Mouse (Mus musculus): ENCODE results near the gene Ift122. TPM values are rescaled to one million over a fixed set of nuclear protein-coding genes. Genes with fewer than 3 reads are reported as not detected.

Gene Ift122
- total RNA-seq, 2 experiments from 2014 or later, result 23.5 to 25.6 TPM

DNA sequence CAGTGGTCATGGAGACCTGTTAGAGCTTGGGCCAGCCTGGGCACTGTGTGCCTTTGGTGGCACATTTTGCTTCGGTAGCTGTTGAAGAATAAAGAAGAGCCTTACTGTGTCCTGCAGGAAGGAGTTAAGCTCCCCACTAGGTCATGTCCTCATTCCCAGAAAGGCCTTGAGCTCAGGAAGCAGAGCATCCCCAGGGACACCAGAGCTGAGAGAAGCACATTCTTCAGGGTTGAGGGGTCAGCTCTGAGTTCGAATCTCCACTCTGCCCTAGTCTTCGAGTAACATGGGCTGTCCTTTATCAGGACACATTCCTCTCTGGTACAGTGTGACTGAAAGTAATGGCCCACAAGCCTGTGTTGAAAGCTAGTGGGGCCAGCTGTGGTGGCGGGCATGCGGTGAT is 66.6 kb downstream of the Ift122 start:
- DNase-seq (ENCODE audit: low spot score in 2 of 2), result no peak

DNA sequence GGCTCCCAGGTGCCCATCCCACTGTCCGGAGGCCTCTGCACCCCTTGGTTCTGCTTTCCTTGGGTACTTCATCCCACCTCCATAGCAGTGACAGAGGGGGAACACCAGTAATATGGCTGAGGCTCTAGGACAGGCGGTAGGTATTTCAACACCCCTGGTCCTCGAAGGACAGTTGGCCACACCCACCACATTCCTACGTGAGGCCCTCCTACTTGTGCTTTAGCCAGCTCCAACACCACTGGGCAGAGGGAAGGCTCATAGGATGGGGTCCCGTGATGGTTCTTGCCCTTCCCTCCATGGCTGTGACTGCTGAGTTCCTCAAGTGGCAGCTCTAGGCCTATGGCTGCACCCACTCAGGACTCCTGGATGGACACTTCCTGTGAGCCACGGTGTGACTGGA is 71.6 kb downstream of the Ift122 start:
- no peak for DNase-seq (ENCODE audit: low spot score in 2 of 2)

DNA sequence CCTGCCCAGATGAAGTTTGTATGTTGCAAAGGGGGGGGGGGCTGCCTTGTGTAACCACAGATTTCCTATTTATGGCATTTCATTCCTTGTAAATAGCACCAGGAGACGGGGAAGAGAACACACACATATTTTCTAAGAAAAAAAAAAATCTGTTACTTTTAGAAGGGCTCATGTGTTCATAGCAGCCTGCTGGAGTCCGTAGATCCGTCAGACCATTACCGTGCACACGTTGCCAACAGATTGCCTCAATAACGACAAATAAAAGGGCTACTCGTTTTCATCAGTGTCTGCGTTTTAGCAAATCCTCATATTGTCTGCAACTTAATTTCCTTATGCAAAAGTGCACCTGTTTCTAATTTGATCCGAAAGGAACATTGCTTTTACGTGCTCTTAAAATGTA is 73.1 kb downstream of the Ift122 start:
- no peak for DNase-seq (ENCODE audit: low spot score in 2 of 2)

DNA sequence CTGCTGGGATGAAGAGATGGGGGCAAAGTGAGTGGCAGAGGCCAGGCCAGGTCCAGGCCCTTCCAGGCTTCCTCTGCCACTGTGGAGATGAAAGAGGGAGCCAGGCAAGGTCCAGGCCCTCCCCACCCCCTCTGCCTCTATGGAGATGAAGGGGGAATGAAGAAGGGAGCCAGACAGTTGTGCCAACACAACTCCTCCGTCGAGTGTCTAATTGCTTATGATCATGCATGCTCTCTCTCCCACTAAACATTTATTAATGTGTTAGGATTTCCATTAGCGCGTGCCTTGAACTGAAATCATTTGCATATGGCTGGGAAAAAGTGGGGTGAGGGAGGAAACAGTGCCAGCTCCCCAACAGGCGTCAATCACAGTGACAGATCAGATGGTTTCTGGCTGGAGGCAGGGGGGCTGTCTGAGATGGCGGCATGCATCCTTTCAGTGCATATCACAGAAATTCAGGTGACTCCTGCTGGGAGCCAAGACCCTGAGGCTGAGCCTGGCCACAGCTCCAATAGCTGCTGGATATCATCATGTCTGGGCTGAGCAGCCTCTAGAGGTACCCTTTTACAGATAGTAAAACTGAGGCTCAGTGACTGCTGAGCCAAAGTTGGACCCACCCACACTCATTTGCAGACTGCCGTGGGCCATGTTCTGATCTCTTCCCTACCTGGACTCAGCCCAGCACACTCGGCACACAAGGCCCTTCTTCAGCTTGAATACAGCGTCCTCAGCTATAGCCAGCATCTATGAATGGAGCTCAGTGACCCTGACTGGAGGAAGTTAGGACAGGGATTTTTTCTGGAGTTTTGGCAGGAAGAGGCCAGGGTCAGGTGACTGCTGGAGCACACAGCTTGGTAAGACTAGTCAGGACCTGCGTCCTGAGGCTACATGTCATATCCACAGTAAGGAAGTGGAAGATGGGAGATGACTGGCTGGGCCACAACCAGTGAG is 74.3 kb downstream of the Ift122 start:
- DNase-seq (ENCODE audit: low spot score in 2 of 2), result no peak

DNA sequence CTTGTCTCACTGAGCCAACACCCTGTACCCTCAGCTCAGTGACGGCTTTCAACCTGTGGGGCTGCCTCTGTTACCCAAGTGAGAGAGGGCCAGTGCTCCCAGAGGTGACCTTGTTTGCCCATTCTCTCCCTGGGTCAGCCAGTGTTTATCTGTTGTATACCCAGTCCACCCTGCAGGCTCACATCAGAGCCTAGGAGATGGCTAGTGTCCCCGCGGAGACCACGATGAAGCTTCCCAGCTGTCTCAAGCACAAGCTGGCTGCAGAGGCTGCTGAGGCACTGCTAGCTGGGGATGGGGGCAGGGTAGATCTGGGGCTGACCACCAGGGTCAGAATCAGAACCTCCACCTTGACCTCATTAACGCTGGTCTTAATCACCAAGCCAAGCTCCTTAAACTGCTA is 76.7 kb downstream of the Ift122 start:
- no peak for DNase-seq (ENCODE audit: low spot score in 2 of 2)

DNA sequence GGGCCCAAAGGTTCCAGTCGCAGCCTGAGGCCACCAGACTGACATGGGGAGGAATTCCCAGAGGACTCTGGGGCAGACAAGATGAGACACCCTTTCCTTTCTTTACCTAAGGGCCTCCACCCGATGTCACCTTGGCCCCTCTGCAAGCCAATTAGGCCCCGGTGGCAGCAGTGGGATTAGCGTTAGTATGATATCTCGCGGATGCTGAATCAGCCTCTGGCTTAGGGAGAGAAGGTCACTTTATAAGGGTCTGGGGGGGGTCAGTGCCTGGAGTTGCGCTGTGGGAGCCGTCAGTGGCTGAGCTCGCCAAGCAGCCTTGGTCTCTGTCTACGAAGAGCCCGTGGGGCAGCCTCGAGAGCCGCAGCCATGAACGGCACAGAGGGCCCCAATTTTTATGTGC is 78.4 kb downstream of the Ift122 start, which contains the start of gene Rho:
Gene Rho (plus strand): TSS at position 110 of the 400 bp plus-strand sequence.
- DNase-seq (ENCODE audit: low spot score in 2 of 2), result no peak

DNA sequence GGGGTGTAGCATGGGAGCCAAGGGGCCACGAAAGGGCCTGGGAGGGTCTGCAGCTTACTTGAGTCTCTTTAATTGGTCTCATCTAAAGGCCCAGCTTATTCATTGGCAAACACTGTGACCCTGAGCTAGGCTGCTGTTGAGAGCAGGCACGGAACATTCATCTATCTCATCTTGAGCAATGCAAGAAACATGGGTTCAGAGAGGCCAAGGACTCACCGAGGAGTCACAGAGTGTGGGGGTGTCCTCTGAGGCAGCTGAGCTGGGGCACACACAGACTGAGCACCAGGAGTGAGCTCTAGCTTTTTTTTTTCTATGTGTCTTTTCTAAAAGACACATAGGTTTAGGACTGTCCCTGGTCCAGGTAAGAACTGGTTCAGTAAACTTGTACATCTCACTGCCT is 79.1 kb downstream of the Ift122 start:
- no peak for DNase-seq (ENCODE audit: low spot score in 2 of 2)

DNA sequence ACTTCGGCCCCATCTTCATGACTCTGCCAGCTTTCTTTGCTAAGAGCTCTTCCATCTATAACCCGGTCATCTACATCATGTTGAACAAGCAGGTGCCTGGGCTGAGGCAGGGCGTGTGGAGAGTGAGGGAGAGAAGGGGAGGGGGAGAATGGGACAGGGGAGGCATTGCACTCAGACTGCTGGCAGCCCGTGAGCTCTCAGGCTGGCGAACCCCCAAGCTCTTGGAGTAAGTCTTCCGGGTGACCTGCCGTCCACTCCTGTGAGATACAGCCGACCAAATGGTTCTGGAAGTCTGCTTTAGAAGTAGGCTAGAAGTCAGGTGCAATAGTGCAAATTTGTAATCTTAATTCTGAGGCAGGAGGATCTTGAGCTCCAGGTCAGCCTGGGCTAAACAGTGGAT is 82.3 kb downstream of the Ift122 start:
- DNase-seq (ENCODE audit: low spot score in 2 of 2), result no peak

DNA sequence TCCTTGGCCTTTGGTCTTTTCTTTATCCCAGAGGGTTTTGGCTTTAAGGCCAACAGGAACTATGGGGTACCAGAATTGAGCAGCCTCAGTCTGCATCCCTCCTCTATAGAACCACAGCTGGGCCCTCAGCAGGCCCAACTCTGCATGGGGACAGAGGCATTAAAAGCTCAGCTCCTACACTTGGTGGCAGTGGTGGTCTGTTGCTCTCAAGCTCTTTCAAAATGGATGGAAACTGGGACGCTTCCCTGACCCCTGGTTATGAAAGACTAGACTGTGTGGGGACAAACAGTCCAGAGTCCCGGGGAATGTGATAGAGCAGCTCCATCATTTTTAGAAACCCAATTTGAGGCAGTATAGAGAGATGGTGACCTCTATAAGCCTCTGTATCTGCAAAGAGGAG is 84.7 kb downstream of the Ift122 start:
- DNase-seq (ENCODE audit: low spot score in 2 of 2), result no peak

DNA sequence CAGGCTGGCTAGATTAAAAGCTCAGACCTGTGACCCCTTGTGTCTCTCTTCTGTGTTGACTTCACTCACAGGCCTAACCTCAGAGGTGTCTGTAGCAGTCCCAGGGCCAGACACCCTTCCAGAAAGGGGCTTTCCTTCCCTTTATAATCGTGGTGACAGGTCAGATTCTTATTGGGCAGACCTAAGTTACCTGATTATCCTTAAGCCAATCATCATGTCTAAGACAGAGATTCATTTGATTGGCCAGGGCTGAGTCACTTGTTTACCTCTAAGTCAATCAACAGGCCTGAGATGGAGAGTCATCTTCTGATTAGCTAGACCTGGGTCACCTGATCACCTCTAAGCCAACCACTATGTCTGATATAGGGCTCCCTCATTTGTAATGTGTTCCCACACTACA is 85.5 kb downstream of the Ift122 start:
- no peak for DNase-seq (ENCODE audit: low spot score in 2 of 2)

DNA sequence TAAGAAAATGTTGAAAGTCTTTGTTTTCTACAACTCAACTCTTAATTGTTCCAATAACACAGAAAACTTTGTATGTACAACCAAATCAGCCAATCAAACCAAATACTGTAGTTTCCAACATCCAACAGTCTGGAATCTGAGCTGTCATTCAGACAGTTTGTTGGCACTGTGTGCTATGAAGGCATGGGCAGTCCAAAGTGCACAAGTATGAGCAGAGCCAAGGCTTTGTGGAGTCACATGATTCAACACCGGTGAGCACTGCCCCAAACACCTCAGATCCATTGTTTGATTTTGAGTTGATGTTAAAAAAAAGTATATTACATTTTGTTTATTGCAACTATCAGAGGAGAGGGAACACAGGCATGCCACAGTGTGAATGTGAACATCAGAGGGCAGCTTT is 87.3 kb downstream of the Ift122 start:
- DNase-seq (ENCODE audit: low spot score in 2 of 2), result no peak

DNA sequence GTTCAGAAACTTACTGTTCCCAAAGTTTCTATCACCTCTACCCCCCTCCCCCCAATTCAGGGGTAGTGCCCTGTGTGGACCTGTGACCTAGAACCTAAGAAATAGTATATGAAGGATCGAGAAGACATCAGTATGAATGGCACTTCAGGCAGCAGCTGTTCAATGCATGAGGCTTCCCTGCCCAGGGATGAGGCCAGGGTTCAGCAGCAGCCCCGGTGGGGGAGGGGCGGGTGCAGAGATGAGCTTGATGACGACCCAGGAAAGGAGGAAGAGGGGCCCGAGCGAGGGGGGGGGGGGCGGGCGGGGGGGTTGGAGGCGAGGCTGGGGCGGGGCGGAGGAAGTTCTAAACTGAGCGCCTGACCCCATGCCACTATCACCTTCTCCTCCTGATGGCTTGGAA is 87.9 kb downstream of the Ift122 start:
- no peak for DNase-seq (ENCODE audit: low spot score in 2 of 2)

DNA sequence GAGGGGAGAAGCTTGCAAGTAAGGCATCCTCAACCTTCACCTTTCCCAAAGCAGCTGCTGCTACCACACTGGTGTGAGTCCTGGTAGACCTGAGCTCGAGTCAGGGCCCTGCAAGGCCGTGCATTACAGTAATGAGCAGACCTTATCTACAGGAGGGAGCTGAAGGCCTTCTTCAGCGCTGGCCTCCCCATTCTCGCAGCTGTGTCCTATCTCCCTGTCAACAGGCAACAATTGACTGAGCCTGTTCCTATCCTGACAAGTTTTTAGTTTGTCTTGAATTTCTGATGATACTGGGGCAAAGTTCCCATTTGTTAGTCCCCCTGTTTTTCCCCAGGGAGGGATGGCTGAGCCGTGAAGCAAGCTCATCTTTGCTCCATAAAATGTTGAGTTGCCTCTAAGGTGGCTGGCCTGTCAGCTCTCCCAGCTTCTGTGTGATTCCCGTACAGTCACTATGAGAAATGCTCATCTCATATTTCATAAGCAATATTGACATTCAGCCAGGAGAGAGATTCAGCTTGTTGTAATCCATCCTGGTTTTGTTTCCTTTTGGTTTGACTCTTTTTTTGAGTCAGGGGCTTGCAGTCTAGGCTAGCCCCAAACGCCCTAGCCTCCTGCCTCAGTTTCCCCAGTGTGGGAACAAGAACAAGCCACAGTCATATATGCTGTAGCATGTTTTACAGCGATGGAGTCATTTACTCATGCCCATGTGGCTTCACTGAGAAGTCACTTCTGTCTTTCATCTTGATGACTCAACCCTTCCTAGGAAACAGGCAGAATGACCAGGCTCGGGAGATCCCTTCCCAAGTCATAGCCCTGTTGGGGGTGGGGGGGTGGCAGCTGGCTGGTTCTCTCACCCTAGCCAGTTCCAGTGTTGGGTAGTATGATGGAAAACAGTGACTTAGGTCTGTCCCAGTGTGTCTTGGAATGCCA is 90.5 kb downstream of the Ift122 start:
- no peak for DNase-seq (ENCODE audit: low spot score in 2 of 2)

DNA sequence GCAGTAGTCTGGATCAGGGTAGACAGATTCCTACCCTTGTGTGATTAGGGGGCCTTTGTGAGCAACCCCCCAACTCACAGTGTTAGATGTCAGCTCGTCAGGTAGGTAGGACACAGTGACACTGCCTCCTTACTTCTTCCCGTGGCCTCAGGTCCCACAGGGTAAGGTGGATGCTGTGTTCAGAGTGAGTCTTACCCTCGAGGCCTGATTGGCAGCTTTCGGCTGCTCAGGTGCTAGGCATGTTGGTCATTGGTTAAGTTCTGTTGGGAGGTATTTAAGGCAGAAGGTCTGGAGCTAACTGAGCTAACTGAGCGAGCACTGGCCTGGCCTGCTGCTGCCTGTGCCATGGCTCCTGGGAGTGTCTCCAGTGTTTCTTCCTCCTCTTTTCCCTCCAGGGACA is 91.4 kb downstream of the Ift122 start, which contains the start of gene H1foo:
Gene H1foo (plus strand): TSS at position 301 of the 400 bp plus-strand sequence.
- DNase-seq (ENCODE audit: low spot score in 2 of 2), result no peak

DNA sequence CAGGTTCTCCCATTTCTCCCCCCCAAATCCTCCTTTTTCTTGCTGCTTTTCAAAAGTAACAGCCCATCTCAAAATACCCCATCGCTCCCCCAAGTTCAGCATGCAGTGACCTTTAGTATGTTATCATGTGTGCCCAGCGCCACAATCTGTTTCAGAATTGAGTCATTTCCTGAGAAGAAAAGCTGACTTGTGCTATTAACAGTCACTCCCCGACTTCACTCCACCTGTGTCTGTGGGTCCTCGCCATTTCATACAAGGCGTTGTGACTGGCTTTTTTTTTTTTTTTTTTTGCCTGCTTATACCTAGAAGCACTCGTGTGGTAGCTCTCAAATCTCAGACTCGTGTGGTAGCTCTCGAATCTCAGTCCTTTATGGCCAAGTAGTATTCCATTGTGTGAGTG is 92.4 kb downstream of the Ift122 start:
- no peak for DNase-seq (ENCODE audit: low spot score in 2 of 2)

DNA sequence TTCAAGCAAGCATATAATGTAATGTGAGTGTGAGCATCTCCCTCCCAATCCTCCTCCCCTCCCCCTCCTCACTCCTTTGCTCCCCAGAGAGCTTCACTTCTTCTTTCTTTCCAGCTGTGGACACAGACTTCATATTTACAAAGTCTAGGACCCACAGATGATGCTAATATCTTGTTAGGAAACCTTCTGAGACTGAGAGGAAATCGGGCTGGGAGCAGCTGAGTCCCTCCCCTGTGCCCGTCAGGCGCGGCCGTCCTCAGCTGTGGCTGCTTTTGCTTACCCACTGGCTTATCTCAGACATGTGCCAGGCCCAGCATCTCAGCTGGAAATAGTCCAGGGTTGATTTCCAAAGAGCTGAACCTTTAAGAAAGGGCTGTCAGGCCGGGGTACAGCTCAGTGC is 93.1 kb downstream of the Ift122 start:
- DNase-seq (ENCODE audit: low spot score in 2 of 2), result no peak

DNA sequence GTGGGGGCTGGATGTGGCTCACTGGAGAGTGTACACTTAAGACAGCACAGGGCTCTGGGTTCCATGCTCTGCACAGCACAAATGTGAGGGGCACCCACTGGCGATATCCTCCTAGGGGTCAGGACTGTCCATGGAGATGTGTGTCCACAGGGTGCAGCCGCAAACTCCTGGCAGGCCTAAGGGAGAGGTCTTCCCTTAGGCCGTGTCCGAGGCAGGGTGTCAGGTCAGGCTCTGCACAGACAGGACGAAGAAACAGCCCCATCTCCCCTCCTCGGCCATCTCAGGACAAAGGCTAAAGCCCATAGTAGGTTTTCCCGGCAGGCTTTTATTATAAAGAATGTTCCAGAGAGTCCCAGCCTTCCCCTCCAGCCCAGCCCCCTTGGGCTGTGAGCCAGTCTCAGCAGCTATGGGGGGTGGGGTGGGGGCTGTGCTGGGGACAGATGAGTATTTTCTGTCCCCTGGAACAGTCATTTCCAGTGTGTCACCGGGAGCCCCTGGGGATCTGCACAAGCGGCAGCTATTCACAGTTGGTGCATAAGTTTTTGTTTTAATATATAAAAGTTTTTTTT is 101.3 kb downstream of the Ift122 start:
- no peak for DNase-seq (ENCODE audit: low spot score in 2 of 2)

DNA sequence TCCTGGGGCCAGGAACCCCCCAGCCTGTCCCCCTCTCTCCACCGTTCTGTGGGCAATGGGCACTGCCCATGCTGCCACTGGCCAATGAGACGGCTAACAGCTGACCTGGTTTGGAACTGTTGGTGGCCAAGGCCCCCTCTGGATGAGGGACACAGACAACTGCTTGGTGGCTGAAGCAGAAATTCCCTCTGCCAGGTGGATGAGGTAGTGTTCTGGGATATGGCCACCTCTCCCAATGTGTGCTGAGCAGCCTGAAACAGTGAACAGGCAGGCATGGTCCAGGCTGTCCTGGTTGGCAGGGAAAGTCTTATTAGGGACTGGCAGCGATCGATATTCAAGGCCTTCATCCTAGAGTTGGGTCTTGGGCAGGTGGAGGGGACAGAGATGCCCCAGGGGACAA is 101.9 kb downstream of the Ift122 start:
- no peak for DNase-seq (ENCODE audit: low spot score in 2 of 2)

DNA sequence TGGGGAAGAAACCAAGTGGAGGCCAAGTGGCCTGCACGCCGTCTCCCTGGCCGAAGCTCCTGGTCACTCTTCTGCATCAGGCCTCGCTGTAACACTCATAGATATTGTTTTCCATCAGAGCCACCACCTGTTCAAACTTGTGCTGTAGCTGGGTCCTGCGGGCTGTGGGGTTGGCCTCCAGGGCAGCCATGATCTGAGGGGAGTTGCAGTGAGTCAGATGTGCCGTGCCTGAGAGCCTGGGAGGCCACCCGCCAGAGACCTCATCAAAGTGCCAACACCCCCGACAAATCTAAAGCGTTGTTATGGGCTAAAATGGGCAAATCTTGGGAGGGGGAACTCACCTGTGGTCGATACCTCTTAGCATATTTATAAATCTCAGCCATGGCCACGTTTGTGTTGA is 102.4 kb downstream of the Ift122 start:
- no peak for DNase-seq (ENCODE audit: low spot score in 2 of 2)

DNA sequence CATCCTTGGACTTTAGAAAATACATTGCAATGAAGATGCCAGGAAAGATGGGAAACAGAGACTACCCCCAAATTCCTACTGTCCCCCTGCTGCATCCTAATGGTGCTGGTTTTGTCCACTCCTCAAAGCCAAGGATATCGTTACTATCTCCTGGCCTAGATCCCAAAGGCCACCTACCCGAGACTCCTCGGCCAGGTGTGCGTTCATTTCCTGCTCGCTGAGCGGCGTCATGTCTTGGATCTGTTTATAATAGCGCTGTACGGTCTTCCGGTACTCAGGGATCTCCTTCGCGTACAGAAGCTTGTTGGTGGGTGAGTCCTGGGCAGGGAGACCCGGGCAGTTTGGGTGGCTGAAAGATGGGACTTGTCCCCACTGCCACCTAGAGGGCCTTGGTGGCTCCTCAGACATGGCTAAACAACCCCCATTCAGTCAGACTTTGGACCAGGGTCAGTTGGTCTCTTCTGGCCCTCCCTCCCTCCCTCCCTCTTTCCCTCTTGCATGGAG is 103.2 kb downstream of the Ift122 start:
- DNase-seq (ENCODE audit: low spot score in 2 of 2), result no peak

DNA sequence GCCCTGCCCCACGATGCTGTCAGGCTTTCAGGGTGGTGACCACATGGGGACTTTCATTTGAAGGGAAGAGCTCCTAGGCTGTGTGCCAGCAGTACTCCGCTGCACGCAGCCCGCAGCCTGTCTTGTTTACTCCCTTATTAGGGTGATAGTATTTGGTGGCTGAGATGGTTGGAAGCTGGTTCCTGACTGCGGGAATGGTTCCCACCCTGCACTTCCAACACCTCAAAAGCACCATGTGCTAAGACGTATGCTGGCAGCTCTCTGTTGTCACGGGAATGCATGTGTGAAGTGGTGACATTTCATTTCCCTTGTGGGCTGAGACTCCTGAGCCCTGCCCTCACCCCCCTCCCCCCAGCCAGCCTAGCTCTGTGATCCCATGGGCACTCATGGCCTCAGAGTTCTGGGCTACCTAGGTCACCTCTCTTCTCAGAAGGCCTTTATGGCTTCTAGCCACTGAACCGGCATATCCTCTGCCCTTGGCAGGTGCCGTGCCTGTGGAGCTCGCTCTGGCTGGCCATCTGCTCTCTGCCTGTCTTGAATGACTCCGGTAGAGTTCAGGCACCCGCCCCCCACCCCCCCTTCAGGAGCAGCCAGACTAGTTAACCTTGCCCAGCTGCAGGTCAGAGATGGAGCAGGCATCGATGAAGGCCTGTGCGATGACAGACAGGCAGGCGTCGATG is 103.8 kb downstream of the Ift122 start:
- DNase-seq (ENCODE audit: low spot score in 2 of 2), result no peak

Measured in adrenal gland, postnatal 4 days (tissue).